Mouse (Mus musculus) gastrocnemius, adult 18-20 months (tissue): ENCODE measurements at regions not wholly inside any gene's neighbourhood (a gene's known extent, or its start where the extent isn't known, plus 50 kb on each side); places are given as distances from the start of the nearest gene placed in this dataset.

Experiments
- DNase-seq: peaks from one replicate; pipeline ENCODE4 v3.0.0; 2021; ENCODE audit warnings: low spot score

- DNase-seq: peak; percentile 54
These were observed 189.7 kb upstream of the 1810046K07Rik start for GRCm38 (mm10) chr9:51518376-51518775.

DNA sequence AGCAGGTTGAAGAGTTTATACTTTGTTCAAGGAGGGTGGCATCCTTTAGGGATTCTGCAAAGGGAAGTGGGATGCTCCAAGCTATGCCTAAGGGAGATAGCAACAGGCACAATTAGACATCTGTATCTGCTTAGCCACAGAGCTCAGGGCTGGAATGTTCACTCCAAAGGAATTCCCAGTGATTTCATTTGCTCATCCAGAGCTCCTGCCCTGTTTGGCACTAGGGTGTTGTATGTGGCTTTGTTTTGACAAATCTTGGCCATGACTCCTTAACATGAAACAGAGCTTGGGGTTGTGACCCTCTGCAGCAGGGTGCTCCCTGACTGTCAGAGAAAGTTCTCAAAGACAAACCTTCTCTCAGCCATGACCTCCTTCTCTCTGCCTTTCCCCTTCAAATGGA is 194.8 kb upstream of the 1810046K07Rik start:
- peak; percentile 43 for DNase-seq

DNA sequence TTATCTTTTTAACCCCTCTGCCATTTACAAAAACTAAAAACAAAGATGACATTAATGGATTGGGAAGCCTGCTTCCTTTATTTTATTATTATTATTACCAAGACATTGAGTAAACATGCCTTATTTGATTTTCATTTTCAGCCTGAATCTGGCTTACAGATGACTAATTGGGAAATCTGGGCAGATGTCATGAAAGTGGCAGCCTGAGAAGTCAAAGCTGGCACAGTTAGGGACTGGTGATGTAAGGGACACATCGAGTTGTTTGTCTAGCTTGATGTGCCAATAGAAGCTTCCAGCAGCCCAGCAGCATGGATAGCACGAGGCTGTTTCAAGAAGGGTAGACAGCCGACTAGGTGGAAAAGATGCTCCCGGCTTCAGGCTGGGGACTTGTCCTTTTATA is 197.2 kb upstream of the 1810046K07Rik start:
- DNase-seq: peak; percentile 8

- DNase-seq: peak; percentile 4
These were observed 210.2 kb upstream of the 1810046K07Rik start for GRCm38 (mm10) chr9:51538894-51539293.

GRCm38 (mm10) chr9:51541940-51542339 is 213.2 kb upstream of the 1810046K07Rik start:
- no peak for DNase-seq

- peak; percentile 48 for DNase-seq
These were observed 193.1 kb upstream of the Arhgap20 start for GRCm38 (mm10) chr9:51572040-51572439.

DNA sequence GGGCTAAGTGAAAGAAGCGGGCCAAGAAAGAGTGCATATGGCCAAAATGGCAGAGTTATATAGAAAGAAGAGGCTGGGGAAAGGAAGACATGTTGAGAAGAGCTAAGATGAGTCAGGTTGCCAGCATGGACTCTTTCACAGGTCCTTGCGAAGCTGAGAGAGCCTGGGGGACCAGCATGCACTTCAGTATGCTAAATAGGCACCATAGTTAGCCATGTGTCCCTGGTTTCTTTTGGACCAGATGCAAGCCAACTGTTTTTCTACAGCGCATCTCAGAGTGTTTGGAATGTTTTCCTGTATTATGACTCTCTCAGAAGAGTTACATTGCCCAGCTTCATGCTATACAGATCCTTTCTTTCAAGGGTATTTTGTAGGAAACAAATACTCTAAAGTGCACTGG is 183.5 kb upstream of the Arhgap20 start:
- no peak for DNase-seq

DNA sequence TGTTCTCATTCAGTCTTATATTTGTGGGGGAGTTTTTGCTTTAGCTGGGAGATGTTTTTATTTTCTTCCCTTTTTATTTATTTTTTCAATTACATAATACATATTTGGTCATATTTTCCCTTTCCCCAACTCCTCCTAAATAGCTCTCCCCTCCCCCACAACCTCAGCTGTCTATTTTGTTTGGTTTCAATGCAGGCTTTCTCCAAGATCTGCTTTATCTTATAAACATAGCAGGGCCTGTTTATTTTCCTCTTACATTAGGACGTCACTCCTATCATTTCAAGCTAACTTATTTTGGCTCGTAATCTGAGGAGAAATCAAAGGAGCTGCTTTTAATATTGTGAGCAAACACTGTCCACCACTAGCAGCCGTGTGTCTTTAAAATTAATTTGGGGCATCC is 171.4 kb upstream of the Arhgap20 start:
- DNase-seq: no peak

- peak; percentile 34 for DNase-seq
These were observed 166.4 kb upstream of the Arhgap20 start for GRCm38 (mm10) chr9:51598706-51599105.

GRCm38 (mm10) chr9:51608158-51608557 is 157.0 kb upstream of the Arhgap20 start:
- no peak for DNase-seq

DNA sequence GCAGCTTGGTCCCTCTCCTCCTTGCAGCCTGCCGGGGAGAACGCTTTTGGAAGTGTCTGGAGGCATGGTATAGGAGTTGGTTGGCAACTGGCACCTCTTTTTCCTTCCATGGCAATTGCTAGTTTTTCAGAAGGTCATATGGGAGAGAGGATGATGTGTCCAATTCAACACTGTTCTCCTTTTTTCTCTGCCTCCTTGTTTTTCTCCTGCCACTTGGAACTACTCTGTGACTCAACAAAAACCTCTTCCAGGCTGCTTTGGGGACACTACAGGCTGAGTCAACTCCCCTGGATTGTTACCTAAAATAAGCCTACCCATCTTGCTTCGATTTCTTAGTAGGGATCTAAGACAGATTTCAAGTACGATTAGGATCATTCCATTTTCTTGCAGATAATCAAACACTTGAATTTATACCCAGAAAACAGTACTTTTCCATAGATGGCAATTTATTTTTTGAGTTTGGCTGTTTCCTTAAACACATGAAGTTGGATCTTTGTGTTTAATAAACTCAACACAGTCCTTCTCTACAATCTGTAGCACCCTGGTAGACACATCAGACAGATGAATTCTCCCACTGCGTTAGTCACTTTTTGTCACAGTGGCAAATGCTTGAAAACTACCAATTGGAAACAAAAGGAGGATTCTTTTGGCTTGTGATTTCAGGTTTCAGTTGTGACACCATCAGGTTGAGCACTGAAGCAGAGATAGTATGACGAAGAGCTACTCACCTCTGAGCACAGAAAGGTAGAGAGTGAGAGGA is 156.3 kb upstream of the Arhgap20 start:
- no peak for DNase-seq

GRCm38 (mm10) chr9:51626156-51626555 is 139.0 kb upstream of the Arhgap20 start:
- DNase-seq: no peak

DNA sequence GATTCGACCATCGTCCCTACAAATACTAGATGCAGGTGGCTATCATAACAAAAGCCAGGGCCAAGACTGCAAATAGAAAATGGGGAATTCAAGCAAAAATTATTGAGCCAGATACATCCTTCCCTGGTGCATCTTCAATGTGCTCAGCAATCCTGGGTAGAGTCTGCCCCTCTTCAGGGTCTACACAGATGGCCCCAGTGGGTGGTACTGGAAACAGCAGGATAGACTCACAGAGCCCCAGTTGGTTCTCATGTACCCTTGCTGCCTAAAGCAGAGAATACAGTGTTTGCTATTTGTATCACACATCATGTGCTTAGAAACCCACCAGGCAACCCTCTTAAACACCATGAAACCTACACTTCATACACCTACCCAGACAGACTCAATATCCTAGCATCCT is 129.0 kb upstream of the Arhgap20 start:
- DNase-seq: no peak

DNA sequence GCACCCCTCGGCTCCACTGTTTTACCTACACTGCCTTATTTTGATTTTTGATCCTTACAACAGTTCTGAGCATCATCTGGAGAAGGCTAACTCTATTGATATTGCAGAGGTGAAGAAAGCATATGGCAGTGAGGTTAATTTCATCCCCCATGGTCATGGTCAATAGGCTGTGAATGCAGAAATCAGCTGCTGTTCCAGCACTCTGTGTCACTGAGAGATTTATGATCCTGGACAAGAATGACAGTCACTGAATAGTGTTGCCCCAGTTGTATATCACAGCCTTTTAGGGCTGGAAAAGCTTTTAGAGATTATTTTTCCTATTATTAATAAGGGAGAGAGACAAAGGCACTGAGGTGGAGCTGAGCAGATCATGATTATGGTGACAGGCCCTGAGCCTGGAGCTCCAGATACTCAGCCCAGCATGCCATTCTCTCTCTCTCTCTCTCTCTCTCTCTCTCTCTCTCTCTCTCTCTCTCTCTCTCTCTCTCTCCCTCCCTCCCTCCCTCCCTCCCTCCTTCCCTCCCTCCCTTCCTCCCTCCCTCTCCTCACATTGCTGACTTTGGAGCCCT is 128.5 kb upstream of the Arhgap20 start:
- DNase-seq: no peak

- no peak for DNase-seq
These were observed 127.8 kb upstream of the Arhgap20 start for GRCm38 (mm10) chr9:51637131-51637920.

DNA sequence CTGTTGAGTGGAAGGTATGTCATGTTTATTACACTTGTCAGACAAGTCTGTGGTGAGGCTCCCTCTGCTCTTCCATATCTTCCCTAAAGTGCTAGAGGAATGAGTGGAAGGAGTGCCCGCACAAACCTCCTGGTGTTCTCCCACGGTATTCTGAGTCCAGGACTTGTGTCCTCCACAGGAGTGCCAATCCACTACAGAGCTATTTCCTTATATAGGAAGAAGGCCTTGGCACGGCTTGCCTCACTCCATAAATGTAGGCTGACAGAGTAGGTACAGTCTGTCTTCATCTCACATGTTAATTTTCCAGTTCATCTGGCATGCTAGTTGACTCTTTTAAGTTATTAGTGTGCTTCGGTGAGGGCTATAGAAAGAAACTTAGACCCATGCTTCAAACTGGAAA is 123.4 kb upstream of the Arhgap20 start:
- no peak for DNase-seq

GRCm38 (mm10) chr9:51645426-51645825 is 119.7 kb upstream of the Arhgap20 start:
- no peak for DNase-seq

- DNase-seq: no peak
These were observed 111.5 kb upstream of the Arhgap20 start for GRCm38 (mm10) chr9:51653376-51654292.

DNA sequence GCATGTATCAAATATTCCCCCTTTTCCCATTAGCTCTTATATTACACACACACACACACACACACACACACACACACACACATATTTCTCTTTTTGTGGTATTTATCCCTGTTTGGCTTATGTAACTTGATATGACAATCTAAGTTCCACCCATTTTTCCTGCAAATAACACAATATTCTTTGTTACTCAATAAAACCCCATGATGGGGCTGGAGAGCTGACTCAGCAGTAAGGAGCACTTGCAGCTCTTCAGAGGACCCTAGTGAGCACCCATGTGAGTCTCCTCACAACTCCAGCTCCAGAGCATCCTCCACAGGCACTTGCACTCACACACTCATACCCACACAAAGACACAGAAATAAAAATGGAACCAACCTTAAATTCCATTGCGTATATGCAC is 110.5 kb upstream of the Arhgap20 start:
- no peak for DNase-seq

DNA sequence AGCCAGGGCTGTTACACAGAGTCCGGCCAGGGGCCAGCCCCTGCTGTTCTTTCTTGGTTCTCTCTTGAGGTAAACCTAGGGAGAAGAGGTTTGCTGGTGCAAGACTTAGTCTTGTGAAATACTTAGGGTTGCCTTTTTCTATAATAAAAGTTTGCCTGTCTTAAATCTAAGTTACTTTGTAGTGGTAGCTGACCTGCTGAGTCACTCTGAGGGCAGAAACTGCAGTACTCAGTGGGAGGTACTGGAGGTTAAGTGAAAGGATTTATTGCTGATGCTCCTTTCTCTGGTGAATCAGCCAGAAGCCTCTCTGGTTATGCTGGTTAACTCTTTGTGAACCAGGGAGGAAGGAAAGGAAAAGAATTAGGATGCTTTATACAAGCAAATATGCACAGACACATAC is 107.3 kb upstream of the Arhgap20 start:
- no peak for DNase-seq
